Mouse (Mus musculus) embryonic facial prominence, embryonic 14.5 days (tissue): ENCODE data around the gene Tnnc2. TPM values are rescaled to one million over a fixed set of nuclear protein-coding genes. Genes with fewer than 3 reads are reported as not detected.
"Not testable (repeated sequence)": the region's sequence is repeated elsewhere in the genome, so short reads cannot be mapped to it uniquely, and the experiment has no call there.

Experiments
- ATAC-seq: fragments of 200-750 bp; cut with Nextera tagmentation; 2 replicates; pipeline ENCODE4 v1.8.0; 2017; ENCODE audit warnings: low read depth, moderate number of reproducible peaks, moderate TSS enrichment
- DNase-seq: peaks from one replicate; pipeline ENCODE4 v3.0.0-alpha.2; 2015; ENCODE audit warnings: low spot score
- H3K27ac ChIP-seq: fragments of 300-500 bp; sonication (generic); replicated peaks from 2 replicates; pipeline ENCODE4 v1.5.1; 2014; ENCODE audit warnings: low read depth, mild to moderate bottlenecking, low read length, moderate library complexity
- H3K27me3 ChIP-seq: fragments of 300-500 bp; sonication (generic); replicated peaks from 2 replicates; pipeline ENCODE4 v1.6.1; 2014; ENCODE audit warnings: low read length; ENCODE audit not compliant: control insufficient read depth, insufficient read depth
- H3K36me3 ChIP-seq: fragments of 300-500 bp; sonication (generic); 2 replicates; pipeline ENCODE4 v1.6.1; 2014; ENCODE audit warnings: low read length, mixed read lengths; ENCODE audit not compliant: control insufficient read depth, insufficient read depth
- H3K4me1 ChIP-seq: fragments of 300-500 bp; sonication (generic); 2 replicates; pipeline ENCODE4 v1.6.1; 2014; ENCODE audit warnings: antibody characterized with exemption, low read length; ENCODE audit not compliant: control insufficient read depth, insufficient read depth
- H3K4me2 ChIP-seq: fragments of 300-500 bp; sonication (generic); 2 replicates; pipeline ENCODE4 v1.6.1; 2014; ENCODE audit warnings: low read depth, mild to moderate bottlenecking, low read length, moderate library complexity, mixed read lengths
- H3K4me3 ChIP-seq: fragments of 300-500 bp; sonication (generic); 2 replicates; pipeline ENCODE4 v1.5.1; 2014; ENCODE audit warnings: low read depth, mild to moderate bottlenecking, low read length
- H3K9ac ChIP-seq: fragments of 300-500 bp; sonication (generic); 2 replicates; pipeline ENCODE4 v1.6.1; 2014; ENCODE audit warnings: low read depth, mild to moderate bottlenecking, low read length, moderate library complexity, mixed read lengths
- H3K9me3 ChIP-seq: fragments of 300-500 bp; sonication (generic); 2 replicates; pipeline ENCODE4 v1.6.1; 2016; ENCODE audit warnings: low read length; ENCODE audit not compliant: control insufficient read depth
- WGBS: fragments of 180-500 bp; shearing (Covaris S2); extraction: QIAGEN DNeasy Blood & Tissue Kit; methylation state at CpG from one replicate; pipeline ENCODE4 v1.1.7; 2014; 5-methylcytosine and 5-hydroxymethylcytosine counted together
- polyA plus RNA-seq: library from polyadenylated mRNA; unstranded; fragments of >200 nt; fragmentation: Nextera tagmentation; extraction: Ambion mirVana; gene quantifications from 2 replicates; pipeline ENCODE4 v1.2.1, GENCODE M21; 2014

The Tnnc2 gene
- polyA plus RNA-seq, 1 experiment from 2014 or later, result 1,279 TPM

DNA sequence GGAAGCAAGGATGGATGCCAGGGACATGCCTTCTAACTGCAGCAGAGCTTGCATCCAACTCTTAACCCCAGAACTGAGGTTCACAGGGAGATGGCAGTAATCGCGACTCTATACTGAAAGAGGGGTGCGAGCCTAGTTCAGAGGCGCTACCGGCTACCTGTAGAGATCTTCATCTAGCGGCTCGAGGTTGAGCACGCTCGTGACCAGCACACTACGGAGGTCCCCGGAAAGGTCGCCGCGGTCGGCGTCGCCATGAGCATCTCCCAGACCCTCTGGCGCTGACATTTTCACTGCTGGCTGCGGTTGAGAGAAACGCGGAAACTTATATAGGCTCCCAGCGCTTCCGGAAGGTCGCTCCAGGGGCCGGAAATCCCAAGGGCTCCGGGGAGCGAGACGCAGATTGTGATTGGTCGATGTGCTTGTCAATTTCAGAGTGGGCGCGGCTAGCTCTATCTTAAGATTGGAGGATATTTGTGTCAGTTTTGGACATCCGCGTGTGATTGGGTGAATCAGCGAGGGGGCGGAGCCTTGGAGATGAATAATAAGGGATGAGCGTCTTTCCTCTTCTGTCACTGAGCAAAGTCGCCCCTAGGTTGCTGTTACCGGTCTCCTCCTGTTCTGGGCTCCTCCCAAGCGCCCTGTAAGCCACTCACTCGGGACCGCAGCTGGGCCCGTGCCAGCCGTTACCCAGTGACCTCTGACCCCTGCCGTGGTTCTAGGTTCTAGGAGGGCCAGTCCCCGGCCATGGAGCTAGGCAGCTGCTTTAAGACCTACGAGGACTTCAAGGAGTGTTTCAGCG lies 25.0 kb upstream of the Tnnc2 start, which contains the start of the genes Acot8 and Zswim3:
Gene Acot8 (minus strand): TSS at position 350 of the 799 bp plus-strand sequence.
Gene Zswim3 (plus strand): TSS at position 566 of the 799 bp plus-strand sequence.
- Histone ChIP-seq H3K4me2 (peak within 1 kb of the TSS; percentile 82), H3K4me1 (peaks cover 13% of the 10 kb centered on the region; the same call in 1 of the 2 replicates), H3K36me3 (peaks cover 24% of the 10 kb centered on the region), H3K9ac (peak within 1 kb of the TSS; percentile 83), H3K4me3 (peak within 1 kb of the TSS; percentile 76), H3K27ac (peak within 1 kb of the TSS; percentile 84), H3K27me3 (no peaks in the 10 kb centered on the region), H3K9me3 (no peaks in the 10 kb centered on the region)
- WGBS, result 0% methylated on average over 42 of the region's 47 CpGs
- peak; percentile 98 for DNase-seq
- peak; percentile 96 for ATAC-seq

GRCm38 (mm10) chr2:164803921-164804313 lies 24.1 kb upstream of the Tnnc2 start:
- WGBS, result 44% methylated on average over 1 of the region's 1 CpGs
- no peak overlapping the region for H3K27ac ChIP-seq

GRCm38 (mm10) chr2:164803201-164803920 lies 23.6 kb upstream of the Tnnc2 start:
- Histone ChIP-seq H3K9me3 (no peaks in the 10 kb centered on the region), H3K4me3 (peak overlapping the region; percentile 76), H3K4me1 (peaks cover 13% of the 10 kb centered on the region; the same call in 1 of the 2 replicates), H3K9ac (peak overlapping the region; percentile 83; the same call in 1 of the 2 replicates), H3K4me2 (peak overlapping the region; percentile 70), H3K27me3 (no peaks in the 10 kb centered on the region), H3K27ac (no peak overlapping the region), H3K36me3 (peaks cover 32% of the 10 kb centered on the region)
- DNase-seq (no peak), ATAC-seq (no peak)
- WGBS, result 90% methylated on average over 16 of the region's 16 CpGs

More at GRCm38 (mm10) chr2:164803921-164804313, 24.1 kb upstream of the Tnnc2 start:
- peak overlapping the region; percentile 76 for H3K4me3 ChIP-seq
- peaks cover 30% of the 10 kb centered on the region for H3K36me3 ChIP-seq
- DNase-seq, result no peak
- H3K4me1 ChIP-seq, result peaks cover 13% of the 10 kb centered on the region; the same call in 1 of the 2 replicates
- no peaks in the 10 kb centered on the region for H3K27me3 ChIP-seq
- H3K9me3 ChIP-seq, result no peaks in the 10 kb centered on the region
- H3K9ac ChIP-seq, result peak overlapping the region; percentile 83
- no peak for ATAC-seq
- peak overlapping the region; percentile 70 for H3K4me2 ChIP-seq

DNA sequence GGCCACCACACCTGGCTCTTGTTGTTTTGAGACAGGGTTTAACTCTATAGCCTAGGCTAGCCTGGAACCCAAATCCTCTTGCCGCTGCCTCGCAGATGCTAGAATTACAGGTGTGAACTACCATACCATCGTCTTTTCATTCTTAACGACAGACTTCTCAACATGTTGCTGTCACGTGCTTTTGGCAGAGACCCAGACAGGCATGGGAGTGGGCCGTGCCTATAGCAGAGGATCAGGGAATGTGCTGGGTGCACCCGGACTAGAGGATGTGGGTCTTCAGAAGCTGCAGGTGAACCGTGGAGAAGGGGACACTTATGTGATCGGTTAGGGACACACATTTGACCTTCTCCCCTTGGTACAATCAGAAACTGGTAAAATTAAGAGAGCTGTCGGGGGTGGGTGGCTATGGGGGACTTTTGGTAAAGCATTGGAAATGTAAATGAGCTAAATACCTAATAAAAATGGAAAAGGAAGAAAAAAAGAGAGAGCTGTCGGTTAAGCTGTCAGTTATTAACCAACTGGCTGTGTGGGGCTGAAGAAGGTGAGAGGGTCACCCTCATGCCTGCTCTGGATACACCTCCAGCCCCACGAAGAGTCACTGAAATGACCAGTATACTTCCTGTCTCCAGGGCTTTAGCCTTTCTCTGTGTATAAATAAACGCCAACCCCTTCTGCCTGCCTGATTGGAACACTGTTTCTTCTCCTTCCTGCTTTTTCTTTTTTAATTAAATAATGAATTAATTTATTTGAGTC lies 20.7 kb upstream of the Tnnc2 start:
- ATAC-seq (no peak), DNase-seq (no peak)
- Histone ChIP-seq H3K36me3 (peaks cover 58% of the 10 kb centered on the region), H3K4me2 (no peak overlapping the region), H3K9ac (no peak overlapping the region), H3K4me3 (no peak overlapping the region), H3K27me3 (no peaks in the 10 kb centered on the region), H3K27ac (no peak overlapping the region), H3K9me3 (no peaks in the 10 kb centered on the region), H3K4me1 (peaks cover 5% of the 10 kb centered on the region; the same call in 1 of the 2 replicates)
- WGBS, result 91% methylated on average over 13 of the region's 13 CpGs

GRCm38 (mm10) chr2:164798554-164798953 lies 18.8 kb upstream of the Tnnc2 start:
- not testable (repeated sequence) for ATAC-seq, H3K4me2 ChIP-seq, H3K9ac ChIP-seq, H3K27ac ChIP-seq, H3K27me3 ChIP-seq, H3K4me1 ChIP-seq, H3K4me3 ChIP-seq, DNase-seq, H3K9me3 ChIP-seq
- H3K36me3 ChIP-seq, result peaks cover 74% of the 10 kb centered on the region
- WGBS, result 79% methylated on average over 6 of the region's 6 CpGs

- no peaks in the 10 kb centered on the region for H3K9me3 ChIP-seq
- WGBS, result 79% methylated on average over 4 of the region's 4 CpGs
- H3K9ac ChIP-seq, result no peak overlapping the region
- peaks cover 94% of the 10 kb centered on the region for H3K36me3 ChIP-seq
- no peak overlapping the region for H3K4me2 ChIP-seq
- no peak overlapping the region for H3K4me3 ChIP-seq
- H3K27ac ChIP-seq, result no peak overlapping the region
- no peaks in the 10 kb centered on the region for H3K4me1 ChIP-seq
- ATAC-seq, result no peak
- DNase-seq, result no peak
- H3K27me3 ChIP-seq, result no peaks in the 10 kb centered on the region
Observed at GRCm38 (mm10) chr2:164795868-164796267, 16.1 kb upstream of the Tnnc2 start.

DNA sequence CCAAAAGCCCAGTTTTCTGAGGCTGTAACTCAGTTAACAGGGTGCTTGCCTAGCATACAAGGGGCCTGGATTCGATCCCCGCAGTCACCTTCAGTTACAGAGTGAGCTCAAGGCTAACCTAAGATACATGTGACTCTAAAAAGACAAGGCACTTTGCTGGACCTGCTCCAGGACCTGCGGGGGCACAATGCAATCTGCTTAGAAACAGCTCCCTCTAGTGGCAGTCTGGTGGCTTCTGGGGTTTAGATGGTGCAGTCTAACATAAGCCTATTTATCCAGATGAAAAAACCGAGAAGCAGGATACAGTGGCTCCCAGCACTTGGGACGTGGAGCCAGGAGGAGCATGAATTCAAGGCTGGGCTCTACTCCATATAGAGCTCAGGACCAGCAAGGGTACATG lies 14.5 kb upstream of the Tnnc2 start:
- no peak overlapping the region for H3K4me2 ChIP-seq
- H3K27ac ChIP-seq, result no peak overlapping the region
- peak; percentile 48 for ATAC-seq
- no peak overlapping the region for H3K9ac ChIP-seq
- H3K4me1 ChIP-seq, result no peaks in the 10 kb centered on the region
- peak; percentile 93 for DNase-seq
- H3K4me3 ChIP-seq, result no peak overlapping the region
- no peaks in the 10 kb centered on the region for H3K27me3 ChIP-seq
- WGBS, result 36% methylated on average over 5 of the region's 5 CpGs
- no peaks in the 10 kb centered on the region for H3K9me3 ChIP-seq
- peaks cover 92% of the 10 kb centered on the region for H3K36me3 ChIP-seq

- H3K27ac ChIP-seq, result no peak overlapping the region
- H3K4me1 ChIP-seq, result no peaks in the 10 kb centered on the region
- ATAC-seq (no peak), DNase-seq (no peak)
- H3K36me3 ChIP-seq, result peaks cover 90% of the 10 kb centered on the region
- 89% methylated on average over 2 of the region's 2 CpGs for WGBS
- H3K4me2 ChIP-seq, result no peak overlapping the region
- H3K27me3 ChIP-seq, result no peaks in the 10 kb centered on the region
- H3K4me3 ChIP-seq, result no peak overlapping the region
- H3K9me3 ChIP-seq, result no peaks in the 10 kb centered on the region
- H3K9ac ChIP-seq, result no peak overlapping the region
Observed at GRCm38 (mm10) chr2:164793772-164794171, 14.0 kb upstream of the Tnnc2 start.
